Mouse (Mus musculus) CH12.LX (cell line): ENCODE results near the gene Dedd. TPM values are rescaled to one million over a fixed set of nuclear protein-coding genes. Genes with fewer than 3 reads are reported as not detected.

Experiments
- DNase-seq: peaks from one replicate; pipeline ENCODE4 v3.0.0-alpha.2; 2013; ENCODE audit errors: extremely low read depth
- H3K27ac ChIP-seq: 2 replicates; pipeline ENCODE4 v1.5.1; 2012; ENCODE audit warnings: low read depth, mild to moderate bottlenecking, control low read depth, moderate library complexity; ENCODE audit not compliant: insufficient read depth
- H3K27me3 ChIP-seq: replicated peaks from 2 replicates; pipeline ENCODE3; 2012; ENCODE audit warnings: inconsistent platforms
- H3K36me3 ChIP-seq, 2 experiments: replicated peaks in 1 of 2; 2 replicates each; pipeline versions ENCODE3 to v1.6.1; 2012; ENCODE audit warnings: inconsistent platforms in 1 of 2, low read length in 1 of 2, mild to moderate bottlenecking in 1 of 2, mixed read lengths in 1 of 2, moderate library complexity in 1 of 2; ENCODE audit not compliant: control insufficient read depth in 1 of 2, insufficient read depth in 1 of 2
- H3K4me1 ChIP-seq, 2 experiments: 2 replicates each; pipeline ENCODE4 v1.6.1; 2012; ENCODE audit warnings: inconsistent platforms in 1 of 2, moderate library complexity in 1 of 2; ENCODE audit not compliant: insufficient read depth in 2 of 2, control insufficient read depth in 1 of 2
- H3K4me2 ChIP-seq: 2 replicates; pipeline ENCODE4 v1.6.1; 2012; ENCODE audit warnings: low read depth, mild to moderate bottlenecking, control low read depth; ENCODE audit not compliant: poor library complexity, insufficient read depth, severe bottlenecking
- H3K4me3 ChIP-seq, 3 experiments: fragments of 150-350 bp in 1 of 3; sonication (generic) in 1 of 3; replicated peaks in 1 of 3; 2 replicates each; pipeline versions ENCODE3 to v1.5.1; 2011 to 2012; ENCODE audit warnings: low read depth in 2 of 3, low read length in 2 of 3, mild to moderate bottlenecking in 2 of 3, moderate library complexity in 2 of 3, control low read depth in 1 of 3, improper control_type of control experiment in 1 of 3, inconsistent platforms in 1 of 3, mixed read lengths in 1 of 3; ENCODE audit not compliant: poor library complexity in 1 of 3
- H3K79me2 ChIP-seq: replicated peaks from 2 replicates; pipeline ENCODE4 v1.6.1; 2012; ENCODE audit warnings: mild to moderate bottlenecking, moderate library complexity; ENCODE audit not compliant: control insufficient read depth, poor library complexity, insufficient read depth, severe bottlenecking; ENCODE audit errors: extremely low read depth
- H3K9ac ChIP-seq: 2 replicates; pipeline ENCODE4 v1.6.1; 2012; ENCODE audit warnings: low read depth, mild to moderate bottlenecking, control low read depth, moderate library complexity; ENCODE audit not compliant: insufficient read depth
- H3K9me3 ChIP-seq: replicated peaks from 2 replicates; pipeline ENCODE3; 2012; ENCODE audit warnings: low read length, inconsistent platforms, mixed read lengths
- CHD2 ChIP-seq: IDR thresholded peaks from 2 replicates; pipeline ENCODE4 v1.6.1; 2011; ENCODE audit warnings: low read length, improper control_type of control experiment
- CTCF ChIP-seq, 2 experiments: IDR thresholded peaks in 1 of 2; conservative IDR thresholded peaks in 1 of 2; 2 replicates each; pipeline ENCODE4 v1.5.1; 2011 to 2012; ENCODE audit warnings: low read depth in 2 of 2, low read length in 2 of 2, improper control_type of control experiment in 1 of 2, inconsistent platforms in 1 of 2, mild to moderate bottlenecking in 1 of 2, moderate library complexity in 1 of 2
- E2F4 ChIP-seq: IDR thresholded peaks from 2 replicates; pipeline ENCODE4 v1.6.1; 2011; ENCODE audit warnings: low read depth, low read length, improper control_type of control experiment; ENCODE audit not compliant: insufficient replicate concordance
- ELF1 ChIP-seq: IDR thresholded peaks from 2 replicates; pipeline ENCODE4 v1.6.1; 2014; ENCODE audit warnings: low read depth, mild to moderate bottlenecking, inconsistent platforms, low read length, improper control_type of control experiment
- ETS1 ChIP-seq: conservative IDR thresholded peaks from 2 replicates; pipeline ENCODE4 v1.6.1; 2012; ENCODE audit warnings: low read depth, mild to moderate bottlenecking, inconsistent platforms, low read length, improper control_type of control experiment, moderate library complexity
- IRF4 ChIP-seq: IDR thresholded peaks from 2 replicates; pipeline ENCODE4 v1.6.1; 2014; ENCODE audit warnings: low read depth, mild to moderate bottlenecking, inconsistent platforms, low read length, improper control_type of control experiment
- JUN ChIP-seq: IDR thresholded peaks from 2 replicates; pipeline ENCODE4 v1.6.1; 2011; ENCODE audit warnings: low read depth, mild to moderate bottlenecking, low read length, improper control_type of control experiment, moderate library complexity; ENCODE audit not compliant: insufficient read depth
- JUND ChIP-seq: conservative IDR thresholded peaks from 2 replicates; pipeline ENCODE4 v1.6.1; 2011; ENCODE audit warnings: low read depth, low read length, improper control_type of control experiment
- MAX ChIP-seq: IDR thresholded peaks from 2 replicates; pipeline ENCODE4 v1.6.1; 2011; ENCODE audit warnings: low read length, improper control_type of control experiment
- MYC ChIP-seq: IDR thresholded peaks from 2 replicates; pipeline ENCODE4 v1.6.1; 2011; ENCODE audit warnings: low read depth, mild to moderate bottlenecking, improper control_type of control experiment, low read length
- NELFE ChIP-seq: IDR thresholded peaks from 2 replicates; pipeline ENCODE4 v1.6.1; 2011; ENCODE audit warnings: low read depth, low read length, improper control_type of control experiment
- PAX5 ChIP-seq: IDR thresholded peaks from 2 replicates; pipeline ENCODE4 v1.6.1; 2012; ENCODE audit warnings: low read length, inconsistent platforms, mixed read lengths
- POLR2AphosphoS2 ChIP-seq: IDR thresholded peaks from 2 replicates; pipeline ENCODE4 v1.6.1; 2011; ENCODE audit warnings: low read depth, low read length, improper control_type of control experiment
- RAD21 ChIP-seq: IDR thresholded peaks from 2 replicates; pipeline ENCODE4 v1.6.1; 2011; ENCODE audit warnings: low read depth, mild to moderate bottlenecking, low read length, improper control_type of control experiment, moderate library complexity
- RCOR1 ChIP-seq: conservative IDR thresholded peaks from 2 replicates; pipeline ENCODE4 v1.6.1; 2012; ENCODE audit warnings: low read depth, mild to moderate bottlenecking, inconsistent platforms, low read length, improper control_type of control experiment
- SIN3A ChIP-seq: IDR thresholded peaks from 2 replicates; pipeline ENCODE4 v1.6.1; 2012; ENCODE audit warnings: low read length, improper control_type of control experiment, inconsistent platforms
- USF2 ChIP-seq: conservative IDR thresholded peaks from 2 replicates; pipeline ENCODE4 v1.6.1; 2011; ENCODE audit warnings: low read depth, low read length, improper control_type of control experiment
- ZC3H11A ChIP-seq: IDR thresholded peaks from 2 replicates; pipeline ENCODE4 v1.6.1; 2012; ENCODE audit warnings: low read depth, mild to moderate bottlenecking, inconsistent platforms, low read length, improper control_type of control experiment
- ZMIZ1 ChIP-seq: IDR thresholded peaks from 2 replicates; pipeline ENCODE4 v1.6.1; 2012; ENCODE audit warnings: low read depth, mild to moderate bottlenecking, inconsistent platforms, low read length, improper control_type of control experiment
- dilution Hi-C: fragments of 300-500 bp; cut with MboI; formaldehyde crosslinking; loops from 2 replicates; pipeline ENCODE4 v1.14.3; 2020; ENCODE audit warnings: low sequenced_read_pairs; ENCODE audit not compliant: extremely low pct_unique_long_range_greater_than_20kb, extremely low pct_ligation_motif_present
- in situ Hi-C: fragments of 300-500 bp; cut with MboI; formaldehyde crosslinking; loops from 3 replicates; pipeline ENCODE4 v1.14.3; 2019; ENCODE audit warnings: low sequenced_read_pairs, low pct_ligation_motif_present, low pct_unique_long_range_greater_than_20kb, mixed read lengths
- polyA plus RNA-seq: library from polyadenylated mRNA; unstranded; fragments of >175 nt; gene quantifications from 2 replicates; pipeline ENCODE4 v1.2.1, GENCODE M21; 2012; ENCODE audit warnings: low read depth; ENCODE audit not compliant: insufficient read length
- total RNA-seq, 2 experiments: library from RNA; depleted of rRNA; stranded (reverse); fragments of 300-350 nt in 1 of 2; fragments of >200 nt in 1 of 2; gene quantifications; 2 replicates each; pipeline ENCODE4 v1.2.3; 2012 to 2014

Gene Dedd
- total and polyA plus RNA-seq, 3 experiments = 14.5 to 34.5 (median 21.5) TPM

DNA sequence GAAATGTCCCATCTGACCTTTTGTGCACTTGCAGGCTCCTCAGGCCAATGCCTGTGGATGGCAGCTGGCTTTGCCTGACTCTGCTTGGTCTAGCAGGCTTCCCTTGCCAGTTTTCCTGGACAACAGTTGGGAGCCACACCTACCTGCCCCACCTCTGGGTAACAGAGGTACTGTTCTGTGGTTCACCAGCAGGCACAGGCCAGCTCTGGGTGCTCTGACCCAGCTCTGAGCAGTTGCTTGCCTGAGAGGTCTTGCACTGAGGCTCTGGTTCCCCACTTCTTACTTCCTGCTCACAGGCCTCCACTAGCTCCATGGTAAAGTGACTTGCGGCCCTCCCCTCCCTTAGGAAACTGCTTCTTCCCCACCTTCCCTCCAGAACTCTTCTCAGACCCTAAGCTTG lies 6.9 kb upstream of the Dedd start:
- in situ Hi-C loops = no loop called here
- dilution Hi-C loops = no loop called here

DNA sequence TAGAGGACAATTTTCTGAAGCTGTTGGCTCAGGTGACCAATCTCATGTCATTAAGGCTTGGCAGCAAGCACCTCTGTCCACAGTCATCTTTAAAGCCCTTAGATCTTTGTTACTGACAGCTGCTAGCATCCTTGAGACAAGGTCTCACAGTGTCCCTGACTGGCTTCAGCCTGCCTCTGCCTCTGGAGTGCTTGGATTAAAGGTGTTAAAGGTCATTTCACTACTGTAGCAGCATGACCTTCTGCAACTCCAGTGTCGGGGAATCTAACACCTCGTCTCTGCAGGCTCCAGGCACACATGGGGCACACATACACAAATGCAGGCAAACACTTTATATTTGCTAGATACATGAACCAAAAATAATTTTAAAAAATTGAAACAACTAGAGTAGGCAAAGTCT lies 3.4 kb upstream of the Dedd start:
- no peak for DNase-seq
- Histone ChIP-seq H3K9ac (no peak overlapping the region), H3K27me3 (no peaks in the 10 kb centered on the region), H3K36me3 (peaks cover 2 to 24% of the 10 kb centered on the region in 2 experiments), H3K79me2 (peaks cover 35% of the 10 kb centered on the region), H3K9me3 (no peaks in the 10 kb centered on the region), H3K4me1 (peaks cover 8 to 36% of the 10 kb centered on the region in 2 experiments), H3K4me2 (no peak overlapping the region), H3K4me3 (no peak overlapping the region), H3K27ac (no peak overlapping the region)
- dilution Hi-C loops (no loop called here), in situ Hi-C loops (no loop called here)
- TF ChIP-seq RAD21 (no peak), ETS1 (no peak), ZMIZ1 (no peak), RCOR1 (no peak), ELF1 (no peak), USF2 (no peak), SIN3A (no peak), PAX5 (no peak), CHD2 (no peak), E2F4 (no peak), MYC (no peak), JUND (no peak)

More for the DNA sequence above, 6.9 kb upstream of the Dedd start:
- peaks cover 5 to 24% of the 10 kb centered on the region in 2 experiments; a peak in 3 of 4 replicates for H3K4me1 ChIP-seq
- no peaks in the 10 kb centered on the region for H3K9me3 ChIP-seq
- no peaks in the 10 kb centered on the region for H3K27me3 ChIP-seq
- no peak overlapping the region for H3K9ac ChIP-seq
- DNase-seq = no peak
- H3K36me3 ChIP-seq = peaks cover 2 to 24% of the 10 kb centered on the region in 2 experiments
- H3K4me3 ChIP-seq = no peak overlapping the region
- no peak overlapping the region for H3K4me2 ChIP-seq
- H3K79me2 ChIP-seq = peaks cover 12% of the 10 kb centered on the region
- TF ChIP-seq RAD21 = no peak
- TF ChIP-seq JUN = no peak
- no peak for TF ChIP-seq NELFE
- TF ChIP-seq POLR2AphosphoS2 = no peak
- no peak for TF ChIP-seq CHD2
- no peak for TF ChIP-seq MAX
- TF ChIP-seq ZMIZ1 = no peak
- TF ChIP-seq IRF4 = no peak
- TF ChIP-seq E2F4 = no peak
- TF ChIP-seq ZC3H11A = no peak
- TF ChIP-seq SIN3A = no peak
- no peak for TF ChIP-seq MYC
- no peak for TF ChIP-seq CTCF (conservative IDR thresholded peaks at IDR 0.05 in 1 of 2, IDR thresholded peaks at IDR 0.05 in 1 of 2; ENCODE audit: low read depth in 2 of 2, low read length in 2 of 2)
- H3K27ac ChIP-seq = no peak overlapping the region
